Mouse (Mus musculus) heart, adult 10 weeks (tissue): ENCODE measurements around the gene Caskin2. TPM values are rescaled to one million over a fixed set of nuclear protein-coding genes. Genes with fewer than 3 reads are reported as not detected.

Experiments used
- polyA plus RNA-seq: library from polyadenylated mRNA; stranded (reverse); fragments of 350-450 nt; fragmentation: Illumina TruSeq; extraction: RNeasy Lipid Tissue Mini Kit (QIAGEN cat#74804); gene quantifications from one replicate; pipeline ENCODE4 v1.2.3, GENCODE M21; 2014; ENCODE audit warnings: low read depth, low replicate concordance

Caskin2 gene
- 33.6 TPM for polyA plus RNA-seq

GRCm38 (mm10) chr11:115813507-115814296, at the start of gene Caskin2:
Caskin2 (minus strand) TSS chr11:115813639.

GRCm38 (mm10) chr11:115858354-115858753, 44.9 kb upstream of the Caskin2 start, which contains the start of gene Myo15b:
Myo15b (plus strand) TSS chr11:115858406.

DNA sequence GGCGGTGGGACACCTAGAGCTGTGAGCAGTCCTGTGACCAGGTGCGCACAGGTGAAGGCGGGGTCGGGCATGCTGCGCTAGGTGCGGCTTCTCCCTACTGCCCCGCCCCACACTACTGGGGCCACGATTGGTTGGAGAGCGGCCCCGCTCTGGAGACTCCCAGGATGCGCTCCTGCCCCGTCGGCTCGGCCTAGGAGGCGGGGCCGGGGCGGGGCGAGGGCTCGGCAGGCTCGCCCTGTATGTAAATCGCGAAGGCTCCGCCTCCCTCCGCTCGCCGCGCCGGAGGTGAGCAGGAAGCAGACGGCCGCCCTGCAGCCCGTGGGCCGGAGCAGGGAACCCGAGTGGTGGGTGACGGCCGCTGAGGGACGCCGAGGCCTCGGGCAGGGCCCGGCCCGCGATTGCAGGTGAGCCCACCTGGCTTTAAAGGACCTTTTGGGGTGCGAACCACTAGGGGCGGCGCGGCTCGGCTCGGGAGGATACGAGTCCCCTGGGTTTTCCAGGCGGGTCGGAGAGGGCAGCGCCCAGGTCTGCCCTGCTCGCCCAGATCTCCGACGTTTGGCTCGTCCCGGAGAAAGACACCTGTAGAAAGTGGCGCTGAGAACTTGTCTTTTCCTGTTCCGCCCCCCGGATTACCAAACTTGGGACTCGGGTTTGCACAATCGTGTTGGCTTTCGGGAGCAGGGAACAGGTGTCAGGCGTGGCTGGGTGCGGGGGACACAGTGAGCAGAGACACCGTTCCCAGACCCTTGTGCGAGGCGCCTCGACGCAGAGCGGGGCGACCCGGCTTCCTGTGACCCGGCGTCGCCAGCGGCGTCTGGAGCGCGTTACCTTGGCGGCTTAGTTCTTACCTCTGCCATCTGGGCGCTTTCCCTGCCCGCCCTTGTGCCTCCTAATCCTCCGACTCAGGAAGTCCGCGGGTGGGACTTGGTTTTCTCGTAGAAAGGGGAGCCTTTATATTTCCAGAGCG, 10.6 kb upstream of the Caskin2 start, which contains the start of gene Llgl2:
TSS of gene Llgl2 (plus strand) at position 276 of the 967 bp plus-strand sequence.

DNA sequence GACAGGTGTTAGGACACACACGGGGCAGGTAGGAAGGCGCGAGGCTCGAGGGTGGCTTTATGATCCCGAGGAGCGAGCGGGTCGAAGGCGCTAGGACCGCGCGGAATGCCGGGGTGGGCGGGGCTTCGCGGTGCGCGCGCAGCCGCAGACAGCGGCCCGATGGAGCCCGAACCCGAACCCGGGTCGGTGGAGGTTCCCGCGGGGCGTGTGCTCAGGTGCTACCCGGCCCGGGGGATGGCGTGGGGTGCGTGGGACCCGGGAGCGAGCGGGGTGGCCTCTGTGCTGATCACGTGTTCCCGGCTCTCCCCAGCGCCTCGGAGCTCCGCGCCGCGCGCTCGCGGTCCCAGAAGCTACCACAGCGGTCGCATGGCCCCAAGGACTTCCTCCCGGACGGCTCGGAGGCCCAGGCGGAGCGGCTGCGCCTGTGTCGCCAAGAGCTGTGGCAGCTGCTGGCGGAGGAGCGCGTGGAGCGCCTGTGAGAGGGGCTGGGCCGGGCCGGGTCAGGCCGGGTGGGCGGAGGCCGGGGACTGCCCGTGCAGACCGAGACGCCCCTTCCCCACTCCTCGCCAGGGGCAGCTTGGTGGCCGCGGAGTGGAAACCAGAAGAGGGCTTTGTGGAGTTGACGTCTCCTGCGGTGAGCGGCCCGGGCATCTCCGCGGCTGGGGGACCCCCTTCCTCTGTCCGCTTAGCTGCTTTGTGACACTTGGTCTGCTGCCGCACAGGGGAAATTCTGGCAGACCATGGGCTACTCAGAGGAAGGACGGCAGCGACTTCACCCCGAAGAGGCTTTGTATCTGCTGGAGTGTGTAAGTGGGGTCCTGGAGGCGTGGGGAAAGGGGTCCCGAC, 1.4 kb upstream of the Caskin2 start, which contains the start of gene Tsen54:
TSS of gene Tsen54 (plus strand) at position 120 of the 846 bp plus-strand sequence.

GRCm38 (mm10) chr11:115765103-115765606, 48.3 kb downstream of the Caskin2 start, which contains the start of gene Tmem94:
Tmem94 (plus strand) TSS chr11:115765433.

Other genes starting within 250 kb of the Caskin2 start
- 37.0 TPM for gene Nup85, start 249.2 kb downstream of the Caskin2 start, polyA plus RNA-seq
- 79.9 TPM for gene Mrps7, start 209.7 kb downstream of the Caskin2 start, polyA plus RNA-seq
- 13.7 TPM for gene Gga3, start 209.6 kb downstream of the Caskin2 start, polyA plus RNA-seq
- 62.3 TPM for gene Mif4gd, start 200.7 kb downstream of the Caskin2 start, polyA plus RNA-seq
- 53.1 TPM for gene Slc25a19, start 185.3 kb downstream of the Caskin2 start, polyA plus RNA-seq
- gene Grb2, start 105.0 kb downstream of the Caskin2 start, polyA plus RNA-seq, result 83.0 TPM
- gene Tmem94, start 48.2 kb downstream of the Caskin2 start, polyA plus RNA-seq, result 74.3 TPM
- gene Tsen54, start 1.1 kb upstream of the Caskin2 start, polyA plus RNA-seq, result 11.2 TPM
- 11.7 TPM for gene Llgl2, start 10.4 kb upstream of the Caskin2 start, polyA plus RNA-seq
- 0.42 TPM for gene Myo15b, start 44.8 kb upstream of the Caskin2 start, polyA plus RNA-seq
- gene Smim5, start 86.3 kb upstream of the Caskin2 start, polyA plus RNA-seq, result 27.9 TPM
- gene Smim6, start 98.4 kb upstream of the Caskin2 start, polyA plus RNA-seq, result not detected
- 12.8 TPM for gene Sap30bp, start 119.6 kb upstream of the Caskin2 start, polyA plus RNA-seq
- 11.7 TPM for gene Recql5, start 119.8 kb upstream of the Caskin2 start, polyA plus RNA-seq
- gene Itgb4, start 161.1 kb upstream of the Caskin2 start, polyA plus RNA-seq, result 1.3 TPM
- gene Galk1, start 199.1 kb upstream of the Caskin2 start, polyA plus RNA-seq, result 13.4 TPM
- 127 TPM for gene H3f3b, start 214.3 kb upstream of the Caskin2 start, polyA plus RNA-seq
- 11.0 TPM for gene Unk, start 216.7 kb upstream of the Caskin2 start, polyA plus RNA-seq